Mouse (Mus musculus): ENCODE data around the gene A730071L15Rik. TPM values are rescaled to one million over a fixed set of nuclear protein-coding genes. Genes with fewer than 3 reads are reported as not detected.

Gene A730071L15Rik
- polyA plus RNA-seq (2021) = 0.33 TPM

- ATAC-seq (peak; percentile 26), DNase-seq (ENCODE audit: low read depth, low spot score) (no peak)
- in situ Hi-C loops (cut with MboI; ENCODE audit: low pct_unique_long_range_greater_than_20kb) = no loop called here
- ChIA-PET POLR2A (interaction anchor here (0.6 to 1.0 kb wide), 2 partner anchors 81 to 223 kb away, joined by 3 to 4 read pairs; no protein-coding TSS in a partner anchor), CTCF (no interaction called here)
- TF ChIP-seq CTCF (IDR thresholded peaks at IDR 0.05) = no peak
- peaks cover under 1% of the 10 kb centered on the region for H3K27me3 ChIP-seq
These were observed at the start of gene A730071L15Rik for GRCm38 (mm10) chr11:6199410-6200086. Gene A730071L15Rik (plus strand): TSS chr11:6200029.

GRCm38 (mm10) chr11:6152864-6153263, 47.0 kb upstream of the A730071L15Rik start:
- H3K27me3 ChIP-seq = no peaks in the 10 kb centered on the region
- in situ Hi-C loops (cut with MboI; ENCODE audit: low pct_unique_long_range_greater_than_20kb) = no loop called here
- ChIA-PET CTCF (interaction anchor here (0.7 kb wide), 1 partner anchor 35 kb away, joined by 3 read pairs; no protein-coding TSS in a partner anchor), POLR2A (no interaction called here)
- no peak for TF ChIP-seq CTCF (IDR thresholded peaks at IDR 0.05)
- ATAC-seq (no peak), DNase-seq (ENCODE audit: low read depth, low spot score) (no peak)

GRCm38 (mm10) chr11:6154211-6154701, 45.6 kb upstream of the A730071L15Rik start:
- no peak for ATAC-seq
- no peaks in the 10 kb centered on the region for H3K27me3 ChIP-seq
- in situ Hi-C loops (cut with MboI; ENCODE audit: low pct_unique_long_range_greater_than_20kb) = no loop called here
- ChIA-PET POLR2A (no interaction called here), CTCF (no interaction called here)
- no peak for DNase-seq (ENCODE audit: low read depth, low spot score)
- no peak for TF ChIP-seq CTCF (IDR thresholded peaks at IDR 0.05)

GRCm38 (mm10) chr11:6156651-6157050, 43.2 kb upstream of the A730071L15Rik start:
- TF ChIP-seq CTCF (IDR thresholded peaks at IDR 0.05) = no peak
- in situ Hi-C loops (cut with MboI; ENCODE audit: low pct_unique_long_range_greater_than_20kb) = no loop called here
- ChIA-PET CTCF (no interaction called here), POLR2A (no interaction called here)
- ATAC-seq (no peak), DNase-seq (ENCODE audit: low read depth, low spot score) (no peak)
- no peaks in the 10 kb centered on the region for H3K27me3 ChIP-seq

- POLR2A ChIA-PET = no interaction called here
- DNase-seq (ENCODE audit: low read depth, low spot score) = no peak
- CTCF ChIA-PET = no interaction called here
- in situ Hi-C loops (cut with MboI; ENCODE audit: low pct_unique_long_range_greater_than_20kb) = no loop called here
- TF ChIP-seq CTCF (IDR thresholded peaks at IDR 0.05) = no peak
- no peaks in the 10 kb centered on the region for H3K27me3 ChIP-seq
- no peak for ATAC-seq
These were observed 42.7 kb upstream of the A730071L15Rik start for GRCm38 (mm10) chr11:6157119-6157518.

GRCm38 (mm10) chr11:6158515-6158914, 41.3 kb upstream of the A730071L15Rik start:
- ChIA-PET POLR2A (no interaction called here), CTCF (no interaction called here)
- no peak for ATAC-seq
- in situ Hi-C loops (cut with MboI; ENCODE audit: low pct_unique_long_range_greater_than_20kb) = no loop called here
- H3K27me3 ChIP-seq = no peaks in the 10 kb centered on the region
- no peak for DNase-seq (ENCODE audit: low read depth, low spot score)
- no peak for TF ChIP-seq CTCF (IDR thresholded peaks at IDR 0.05)

GRCm38 (mm10) chr11:6159704-6160275, 40.0 kb upstream of the A730071L15Rik start:
- ChIA-PET POLR2A (no interaction called here), CTCF (interaction anchor here (1.0 kb wide), 1 partner anchor 45 kb away, joined by 3 read pairs; no protein-coding TSS in a partner anchor)
- H3K27me3 ChIP-seq = no peaks in the 10 kb centered on the region
- in situ Hi-C loops (cut with MboI; ENCODE audit: low pct_unique_long_range_greater_than_20kb) = no loop called here
- no peak for DNase-seq (ENCODE audit: low read depth, low spot score)
- no peak for ATAC-seq
- TF ChIP-seq CTCF (IDR thresholded peaks at IDR 0.05) = no peak

GRCm38 (mm10) chr11:6160663-6161271, 39.1 kb upstream of the A730071L15Rik start:
- in situ Hi-C loops (cut with MboI; ENCODE audit: low pct_unique_long_range_greater_than_20kb) = no loop called here
- ChIA-PET CTCF (interaction anchor here (1.0 kb wide), 1 partner anchor 46 kb away, joined by 3 read pairs; no protein-coding TSS in a partner anchor), POLR2A (no interaction called here)
- no peak for DNase-seq (ENCODE audit: low read depth, low spot score)
- H3K27me3 ChIP-seq = no peaks in the 10 kb centered on the region
- no peak for TF ChIP-seq CTCF (IDR thresholded peaks at IDR 0.05)
- ATAC-seq = no peak

- no peak for ATAC-seq
These were observed 38.3 kb upstream of the A730071L15Rik start for GRCm38 (mm10) chr11:6161549-6161948.

GRCm38 (mm10) chr11:6163062-6163461, 36.8 kb upstream of the A730071L15Rik start:
- ChIA-PET POLR2A (no interaction called here), CTCF (no interaction called here)
- ATAC-seq (no peak), DNase-seq (ENCODE audit: low read depth, low spot score) (no peak)
- no peak for TF ChIP-seq CTCF (IDR thresholded peaks at IDR 0.05)
- in situ Hi-C loops (cut with MboI; ENCODE audit: low pct_unique_long_range_greater_than_20kb) = no loop called here
- no peaks in the 10 kb centered on the region for H3K27me3 ChIP-seq

More at GRCm38 (mm10) chr11:6161549-6161948, 38.3 kb upstream of the A730071L15Rik start:
- in situ Hi-C loops (cut with MboI; ENCODE audit: low pct_unique_long_range_greater_than_20kb) = no loop called here
- TF ChIP-seq CTCF (IDR thresholded peaks at IDR 0.05) = no peak
- H3K27me3 ChIP-seq = no peaks in the 10 kb centered on the region
- POLR2A ChIA-PET = no interaction called here
- CTCF ChIA-PET = no interaction called here
- DNase-seq (ENCODE audit: low read depth, low spot score) = no peak

GRCm38 (mm10) chr11:6163706-6164105, 36.1 kb upstream of the A730071L15Rik start:
- DNase-seq (ENCODE audit: low read depth, low spot score) (no peak), ATAC-seq (no peak)
- CTCF ChIA-PET = no interaction called here
- in situ Hi-C loops (cut with MboI; ENCODE audit: low pct_unique_long_range_greater_than_20kb) = no loop called here
- no peaks in the 10 kb centered on the region for H3K27me3 ChIP-seq
- TF ChIP-seq CTCF (IDR thresholded peaks at IDR 0.05) = no peak
- POLR2A ChIA-PET = no interaction called here
